Mouse (Mus musculus): ENCODE measurements around the gene Usp50. TPM values are rescaled to one million over a fixed set of nuclear protein-coding genes. Genes with fewer than 3 reads are reported as not detected.

Usp50 gene
- total RNA-seq, 2 experiments from 2014 or later, result not detected

GRCm38 (mm10) chr2:126673317-126674242 lies 109.7 kb downstream of the Usp50 start:
- peak; percentile 57 for ATAC-seq (replicated peaks; ENCODE audit: poor library complexity, severe bottlenecking)

- ATAC-seq (replicated peaks; ENCODE audit: poor library complexity, severe bottlenecking), result no peak
These were observed 114.5 kb downstream of the Usp50 start for GRCm38 (mm10) chr2:126668621-126669252.

GRCm38 (mm10) chr2:126665984-126666383 lies 117.3 kb downstream of the Usp50 start:
- no peak for ATAC-seq (replicated peaks; ENCODE audit: poor library complexity, severe bottlenecking)

GRCm38 (mm10) chr2:126663481-126663880 lies 119.8 kb downstream of the Usp50 start:
- peak; percentile 58; the same call in 1 of the 2 replicates for ATAC-seq (replicated peaks; ENCODE audit: poor library complexity, severe bottlenecking)

Other genes starting within 250 kb of the Usp50 start
- gene Slc27a2, start 231.1 kb downstream of the Usp50 start, total RNA-seq (2014; fragmentation: Nextera tagmentation), result not detected in 2 replicates
- gene Slc27a2, start 231.1 kb downstream of the Usp50 start, total RNA-seq (2017), result not detected in 2 replicates
- 79.4 and 82.5 TPM in 2 replicates for gene Hdc, start 164.2 kb downstream of the Usp50 start, total RNA-seq (2014; fragmentation: Nextera tagmentation)
- gene Hdc, start 164.2 kb downstream of the Usp50 start, total RNA-seq (2017), result 138 and 152 TPM in 2 replicates
- gene Gabpb1, start 107.1 kb downstream of the Usp50 start, total RNA-seq (2014; fragmentation: Nextera tagmentation), result 32.9 and 38.2 TPM in 2 replicates
- 31.2 and 37.4 TPM in 2 replicates for gene Gabpb1, start 107.1 kb downstream of the Usp50 start, total RNA-seq (2017)
- 42.4 and 49.7 TPM in 2 replicates for gene Usp8, start 76.1 kb downstream of the Usp50 start, total RNA-seq (2014; fragmentation: Nextera tagmentation)
- gene Usp8, start 76.1 kb downstream of the Usp50 start, total RNA-seq (2017), result 52.6 and 58.2 TPM in 2 replicates
- 46.9 and 86.4 TPM in 2 replicates for gene Trpm7, start 92.8 kb upstream of the Usp50 start, total RNA-seq (2014; fragmentation: Nextera tagmentation)
- 77.3 and 91.7 TPM in 2 replicates for gene Trpm7, start 92.8 kb upstream of the Usp50 start, total RNA-seq (2017)
- gene Sppl2a, start 149.8 kb upstream of the Usp50 start, total RNA-seq (2014; fragmentation: Nextera tagmentation), result 22.1 and 39.3 TPM in 2 replicates
- 32.7 and 35.5 TPM in 2 replicates for gene Sppl2a, start 149.8 kb upstream of the Usp50 start, total RNA-seq (2017)
- 8.6 and 12.7 TPM in 2 replicates for gene Ap4e1, start 225.2 kb upstream of the Usp50 start, total RNA-seq (2014; fragmentation: Nextera tagmentation)
- 17.8 and 19.6 TPM in 2 replicates for gene Ap4e1, start 225.2 kb upstream of the Usp50 start, total RNA-seq (2017)